Mouse (Mus musculus): ENCODE measurements around the gene Bola3. TPM values are rescaled to one million over a fixed set of nuclear protein-coding genes. Genes with fewer than 3 reads are reported as not detected.
"Not testable (repeated sequence)": the region's sequence is repeated elsewhere in the genome, so short reads cannot be mapped to it uniquely, and the experiment has no call there.

Bola3 gene
- polyA plus RNA-seq, 1 experiment from 2014 or later = 248 TPM

- H3K36me3 ChIP-seq (replicated peaks) = peaks cover 5% of the 10 kb centered on the region; the same call in 1 of the 2 replicates
- WGBS (ENCODE audit: insufficient replicate concordance) = 60% methylated on average over 1 of the region's 1 CpGs
Observed at GRCm38 (mm10) chr6:83321927-83322326, 27.0 kb upstream of the Bola3 start.

GRCm38 (mm10) chr6:83322794-83323193, 26.2 kb upstream of the Bola3 start:
- no peaks in the 10 kb centered on the region for H3K9me3 ChIP-seq (replicated peaks)
- H3K9ac ChIP-seq = no peak overlapping the region
- H3K36me3 ChIP-seq (replicated peaks) = peaks cover 7% of the 10 kb centered on the region
- no peaks in the 10 kb centered on the region for H3K27me3 ChIP-seq
- peaks cover 37% of the 10 kb centered on the region for H3K4me1 ChIP-seq (replicated peaks)
- no peak for ATAC-seq (ENCODE audit: insufficient read depth)
- peak overlapping the region; percentile 10; the same call in 1 of the 2 replicates for H3K27ac ChIP-seq (replicated peaks)
- 57% methylated on average over 2 of the region's 2 CpGs for WGBS (ENCODE audit: insufficient replicate concordance)
- no peak overlapping the region for H3K4me3 ChIP-seq (replicated peaks)
- H3K4me2 ChIP-seq = 0 out of 2 replicates have a peak overlapping the region, but pooled peaks have one; percentile 26

More at GRCm38 (mm10) chr6:83321927-83322326, 27.0 kb upstream of the Bola3 start:
- Histone ChIP-seq H3K9me3 (replicated peaks) (no peaks in the 10 kb centered on the region), H3K4me1 (replicated peaks) (peaks cover 36% of the 10 kb centered on the region), H3K27ac (replicated peaks) (no peak overlapping the region), H3K4me2 (no peak overlapping the region), H3K27me3 (no peaks in the 10 kb centered on the region), H3K9ac (no peak overlapping the region), H3K4me3 (replicated peaks) (no peak overlapping the region)
- no peak for ATAC-seq (ENCODE audit: insufficient read depth)

GRCm38 (mm10) chr6:83323652-83324419, 25.1 kb upstream of the Bola3 start:
- Histone ChIP-seq H3K9me3 (replicated peaks) (no peaks in the 10 kb centered on the region), H3K27ac (replicated peaks) (peak overlapping the region; percentile 10), H3K9ac (no peak overlapping the region; the same call in 1 of the 2 replicates), H3K4me1 (replicated peaks) (peaks cover 38% of the 10 kb centered on the region), H3K4me3 (replicated peaks) (0 out of 2 replicates have a peak overlapping the region, but pooled peaks have one; percentile 20), H3K27me3 (no peaks in the 10 kb centered on the region), H3K4me2 (peak overlapping the region; percentile 75), H3K36me3 (replicated peaks) (peaks cover 15% of the 10 kb centered on the region)
- 49% methylated on average over 8 of the region's 8 CpGs for WGBS (ENCODE audit: insufficient replicate concordance)
- no peak for ATAC-seq (ENCODE audit: insufficient read depth)

- peak within 1 kb of the TSS; percentile 75 for H3K4me2 ChIP-seq
- peaks cover 38% of the 10 kb centered on the region for H3K4me1 ChIP-seq (replicated peaks)
- H3K4me3 ChIP-seq (replicated peaks) = peak within 1 kb of the TSS; percentile 91
- WGBS (ENCODE audit: insufficient replicate concordance) = under 1% methylated on average over 65 of the region's 65 CpGs
- peak within 1 kb of the TSS; percentile 99 for H3K27ac ChIP-seq (replicated peaks)
- peaks cover 33% of the 10 kb centered on the region for H3K36me3 ChIP-seq (replicated peaks)
- ATAC-seq (ENCODE audit: insufficient read depth) = peak; percentile 98
- no peaks in the 10 kb centered on the region for H3K9me3 ChIP-seq (replicated peaks)
- H3K27me3 ChIP-seq = no peaks in the 10 kb centered on the region
- H3K9ac ChIP-seq = peak within 1 kb of the TSS; percentile 95
Observed at GRCm38 (mm10) chr6:83325525-83326393, 23.2 kb upstream of the Bola3 start, which contains the start of the genes Mthfd2 and Mob1a. Mthfd2 (minus strand) TSS chr6:83325908. Mob1a (plus strand) TSS chr6:83326016.

DNA sequence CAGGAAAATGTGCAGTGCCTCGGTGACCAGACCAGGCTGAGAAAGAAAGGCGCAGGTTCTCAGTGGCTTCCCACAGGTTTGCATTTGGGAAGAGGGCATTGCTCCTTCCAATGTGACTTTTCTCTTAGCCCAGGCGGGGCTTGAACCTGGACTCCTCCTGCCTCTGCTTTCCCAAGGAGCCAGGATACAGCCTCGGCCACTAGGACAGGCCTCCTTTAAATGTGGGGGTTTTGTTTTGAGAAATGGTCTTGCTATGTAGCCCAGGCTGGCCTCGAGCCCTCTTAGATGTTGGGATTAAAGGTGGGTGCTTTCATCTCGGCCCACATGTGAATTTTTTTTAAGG, 22.6 kb upstream of the Bola3 start:
- peaks cover 38% of the 10 kb centered on the region for H3K4me1 ChIP-seq (replicated peaks)
- no peaks in the 10 kb centered on the region for H3K9me3 ChIP-seq (replicated peaks)
- peaks cover 40% of the 10 kb centered on the region for H3K36me3 ChIP-seq (replicated peaks)
- peak overlapping the region; percentile 91 for H3K4me3 ChIP-seq (replicated peaks)
- H3K27me3 ChIP-seq = no peaks in the 10 kb centered on the region
- 4% methylated on average over 6 of the region's 6 CpGs for WGBS (ENCODE audit: insufficient replicate concordance)
- ATAC-seq (ENCODE audit: insufficient read depth) = peak; percentile 10
- H3K27ac ChIP-seq (replicated peaks) = peak overlapping the region; percentile 99
- H3K9ac ChIP-seq = peak overlapping the region; percentile 95
- H3K4me2 ChIP-seq = peak overlapping the region; percentile 75

GRCm38 (mm10) chr6:83326761-83327160, 22.2 kb upstream of the Bola3 start:
- H3K9ac ChIP-seq = peak overlapping the region; percentile 95
- ATAC-seq (ENCODE audit: insufficient read depth) = no peak

GRCm38 (mm10) chr6:83327591-83328190, 21.3 kb upstream of the Bola3 start:
- peak overlapping the region; percentile 75 for H3K4me2 ChIP-seq
- peaks cover 53% of the 10 kb centered on the region for H3K36me3 ChIP-seq (replicated peaks)
- H3K9me3 ChIP-seq (replicated peaks) = no peaks in the 10 kb centered on the region
- no peak overlapping the region for H3K27ac ChIP-seq (replicated peaks)
- no peaks in the 10 kb centered on the region for H3K27me3 ChIP-seq
- H3K4me1 ChIP-seq (replicated peaks) = peaks cover 34% of the 10 kb centered on the region
- H3K9ac ChIP-seq = peak overlapping the region; percentile 95; the same call in 1 of the 2 replicates
- 83% methylated on average over 3 of the region's 3 CpGs for WGBS (ENCODE audit: insufficient replicate concordance)
- peak overlapping the region; percentile 91 for H3K4me3 ChIP-seq (replicated peaks)
- no peak for ATAC-seq (ENCODE audit: insufficient read depth)

More at GRCm38 (mm10) chr6:83326761-83327160, 22.2 kb upstream of the Bola3 start:
- 23% methylated on average over 6 of the region's 6 CpGs for WGBS (ENCODE audit: insufficient replicate concordance)
- Histone ChIP-seq H3K9me3 (replicated peaks) (no peaks in the 10 kb centered on the region), H3K36me3 (replicated peaks) (peaks cover 43% of the 10 kb centered on the region), H3K4me3 (replicated peaks) (peak overlapping the region; percentile 91), H3K4me1 (replicated peaks) (peaks cover 38% of the 10 kb centered on the region), H3K27ac (replicated peaks) (peak overlapping the region; percentile 99), H3K4me2 (peak overlapping the region; percentile 75), H3K27me3 (no peaks in the 10 kb centered on the region)

- WGBS (ENCODE audit: insufficient replicate concordance) = 71% methylated on average over 3 of the region's 3 CpGs
- no peaks in the 10 kb centered on the region for H3K27me3 ChIP-seq
- H3K4me1 ChIP-seq (replicated peaks) = no peaks in the 10 kb centered on the region
- H3K4me3 ChIP-seq (replicated peaks) = no peak overlapping the region
- H3K27ac ChIP-seq (replicated peaks) = no peak overlapping the region
- no peaks in the 10 kb centered on the region for H3K9me3 ChIP-seq (replicated peaks)
- no peak overlapping the region for H3K4me2 ChIP-seq
- peaks cover 74% of the 10 kb centered on the region for H3K36me3 ChIP-seq (replicated peaks)
- ATAC-seq (ENCODE audit: insufficient read depth) = no peak
- H3K9ac ChIP-seq = no peak overlapping the region
Observed at GRCm38 (mm10) chr6:83341387-83341786, 7.6 kb upstream of the Bola3 start.

DNA sequence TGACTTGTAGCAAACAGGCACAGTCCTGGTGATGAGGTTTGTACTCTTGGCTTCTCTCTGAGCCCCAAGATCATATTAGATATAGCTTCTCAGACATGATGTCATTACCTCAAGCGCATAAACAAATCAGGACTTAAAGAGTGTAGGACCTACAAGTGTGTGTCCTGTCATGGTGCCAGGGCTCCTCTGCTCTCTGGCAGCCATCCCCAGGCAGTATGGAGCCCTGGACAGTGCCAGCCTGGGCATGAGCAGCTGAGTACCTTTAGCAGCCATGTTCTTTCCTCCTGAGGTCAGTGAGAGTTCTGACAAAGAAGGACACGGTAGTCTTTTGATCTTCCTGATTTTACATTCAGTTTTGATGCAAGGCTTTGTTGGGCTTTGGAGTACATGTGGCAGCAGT, 6.0 kb upstream of the Bola3 start:
- Histone ChIP-seq H3K36me3 (replicated peaks) (peaks cover 68% of the 10 kb centered on the region), H3K27me3 (no peaks in the 10 kb centered on the region), H3K4me2 (no peak overlapping the region), H3K4me3 (replicated peaks) (no peak overlapping the region), H3K4me1 (replicated peaks) (peaks cover 4% of the 10 kb centered on the region; the same call in 1 of the 2 replicates), H3K27ac (replicated peaks) (no peak overlapping the region), H3K9ac (no peak overlapping the region), H3K9me3 (replicated peaks) (no peaks in the 10 kb centered on the region)
- no peak for ATAC-seq (ENCODE audit: insufficient read depth)
- 92% methylated on average over 2 of the region's 2 CpGs for WGBS (ENCODE audit: insufficient replicate concordance)

DNA sequence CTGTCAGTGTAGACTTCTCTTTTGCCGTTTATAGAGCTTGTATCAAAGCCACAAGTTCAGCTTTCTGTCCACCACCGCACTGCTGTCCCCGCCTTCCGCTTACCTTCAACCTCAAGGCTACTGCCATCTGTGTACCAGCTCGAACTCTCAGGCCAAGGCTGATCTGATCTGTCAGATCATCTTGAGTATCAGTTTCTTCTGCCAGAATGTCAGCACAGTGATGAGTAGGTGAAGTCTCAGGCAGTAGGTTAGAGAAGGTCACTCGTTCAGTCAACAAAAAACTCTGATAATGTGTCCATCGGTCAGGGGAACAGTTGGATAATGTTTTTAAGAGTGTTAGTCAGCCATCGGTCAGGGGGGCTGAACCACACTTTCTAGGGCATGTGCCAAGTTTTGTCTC, 3.7 kb upstream of the Bola3 start:
- H3K4me3 ChIP-seq (replicated peaks); H3K9me3 ChIP-seq (replicated peaks); H3K4me2 ChIP-seq; ATAC-seq (ENCODE audit: insufficient read depth); H3K9ac ChIP-seq; H3K27me3 ChIP-seq: not testable (repeated sequence)
- 0 out of 2 replicates have a peak overlapping the region, but pooled peaks have one; percentile 33 for H3K27ac ChIP-seq (replicated peaks)
- peaks cover 20% of the 10 kb centered on the region for H3K4me1 ChIP-seq (replicated peaks)
- peaks cover 51% of the 10 kb centered on the region for H3K36me3 ChIP-seq (replicated peaks)
- 77% methylated on average over 8 of the region's 8 CpGs for WGBS (ENCODE audit: insufficient replicate concordance)
